Mouse (Mus musculus): ENCODE data around the gene Tox3. TPM values are rescaled to one million over a fixed set of nuclear protein-coding genes. Genes with fewer than 3 reads are reported as not detected.

The Tox3 gene
- total and polyA plus RNA-seq, 3 experiments, result not detected

DNA sequence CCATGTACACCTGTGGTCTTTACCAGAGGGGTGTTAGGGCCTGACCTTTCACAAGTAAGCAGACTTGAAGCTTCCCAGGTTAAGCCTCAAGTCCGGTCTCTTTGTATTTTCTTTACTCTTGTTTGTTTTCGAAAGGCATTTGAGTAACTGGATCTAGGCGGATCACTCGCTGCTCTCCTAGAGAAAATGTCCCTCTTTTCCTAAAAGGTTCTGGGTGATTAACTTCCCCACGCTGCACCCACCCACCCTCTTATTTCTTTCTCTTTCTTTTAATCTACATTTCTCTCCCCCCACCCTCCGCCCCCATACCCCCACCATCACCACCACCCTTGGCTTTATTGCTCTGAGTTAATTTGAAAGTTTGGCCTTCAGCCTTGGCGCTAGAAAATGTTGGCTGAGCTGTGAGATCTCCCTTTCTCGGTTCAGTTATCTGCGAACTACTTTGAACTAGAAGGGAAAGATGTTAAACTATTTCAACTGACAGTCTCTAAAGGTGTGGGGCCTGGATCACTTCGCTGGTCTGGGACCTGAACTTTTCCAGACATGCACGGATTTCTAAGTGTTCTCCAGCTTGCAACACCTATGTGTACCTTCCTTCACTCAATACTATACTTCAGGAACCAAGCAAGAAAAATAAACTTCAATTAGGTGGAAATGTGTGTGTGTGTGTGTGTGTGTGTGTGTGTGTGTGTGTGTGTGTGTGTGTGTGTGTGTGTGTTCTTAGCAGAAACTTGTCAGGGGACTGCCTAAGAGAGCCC is 962 bp upstream of the Tox3 start:
- Histone ChIP-seq H3K27ac (ENCODE audit: insufficient read depth, low read depth) (0 out of 2 replicates have a peak overlapping the region, but pooled peaks have one; percentile 38), H3K4me1 (ENCODE audit: control insufficient read depth in 1 of 2, insufficient read depth in 2 of 2) (peaks cover 0 to 44% of the 10 kb centered on the region in 2 experiments; a peak in 2 of 4 replicates), H3K4me2 (ENCODE audit: insufficient read depth, low read depth, poor library complexity, severe bottlenecking) (no peak overlapping the region), H3K9ac (ENCODE audit: insufficient read depth, low read depth) (no peak overlapping the region), H3K36me3 (replicated peaks in 1 of 2; ENCODE audit: control insufficient read depth in 1 of 2, insufficient read depth in 1 of 2, low read length in 1 of 2) (no peaks in the 10 kb centered on the region), H3K9me3 (replicated peaks; ENCODE audit: low read length) (peaks cover 8% of the 10 kb centered on the region), H3K79me2 (replicated peaks; ENCODE audit: control insufficient read depth, extremely low read depth, insufficient read depth, poor library complexity, severe bottlenecking) (no peaks in the 10 kb centered on the region), H3K27me3 (replicated peaks) (no peaks in the 10 kb centered on the region), H3K4me3 (replicated peaks in 1 of 3; ENCODE audit: low read depth in 2 of 3, low read length in 2 of 3, poor library complexity in 1 of 3) (no peak overlapping the region)
- in situ Hi-C loops (cut with MboI; ENCODE audit: low pct_ligation_motif_present, low pct_unique_long_range_greater_than_20kb, low sequenced_read_pairs) (no loop called here), dilution Hi-C loops (cut with MboI; ENCODE audit: extremely low pct_ligation_motif_present, extremely low pct_unique_long_range_greater_than_20kb, low sequenced_read_pairs) (no loop called here)
- DNase-seq (ENCODE audit: extremely low read depth), result no peak
- TF ChIP-seq GABPA (IDR thresholded peaks at IDR 0.05; ENCODE audit: insufficient replicate concordance, low read depth, low read length) (no peak), SIN3A (IDR thresholded peaks at IDR 0.05; ENCODE audit: low read length) (no peak), MXI1 (IDR thresholded peaks at IDR 0.05; ENCODE audit: low read depth, low read length) (no peak), MAX (IDR thresholded peaks at IDR 0.05; ENCODE audit: low read length) (no peak), HCFC1 (IDR thresholded peaks at IDR 0.05; ENCODE audit: low read depth, low read length) (no peak), SMC3 (IDR thresholded peaks at IDR 0.05; ENCODE audit: low read depth, low read length) (no peak), ZKSCAN1 (IDR thresholded peaks at IDR 0.05; ENCODE audit: borderline replicate concordance, low read depth, low read length) (no peak), MAZ (IDR thresholded peaks at IDR 0.05; ENCODE audit: low read depth, low read length) (no peak)

DNA sequence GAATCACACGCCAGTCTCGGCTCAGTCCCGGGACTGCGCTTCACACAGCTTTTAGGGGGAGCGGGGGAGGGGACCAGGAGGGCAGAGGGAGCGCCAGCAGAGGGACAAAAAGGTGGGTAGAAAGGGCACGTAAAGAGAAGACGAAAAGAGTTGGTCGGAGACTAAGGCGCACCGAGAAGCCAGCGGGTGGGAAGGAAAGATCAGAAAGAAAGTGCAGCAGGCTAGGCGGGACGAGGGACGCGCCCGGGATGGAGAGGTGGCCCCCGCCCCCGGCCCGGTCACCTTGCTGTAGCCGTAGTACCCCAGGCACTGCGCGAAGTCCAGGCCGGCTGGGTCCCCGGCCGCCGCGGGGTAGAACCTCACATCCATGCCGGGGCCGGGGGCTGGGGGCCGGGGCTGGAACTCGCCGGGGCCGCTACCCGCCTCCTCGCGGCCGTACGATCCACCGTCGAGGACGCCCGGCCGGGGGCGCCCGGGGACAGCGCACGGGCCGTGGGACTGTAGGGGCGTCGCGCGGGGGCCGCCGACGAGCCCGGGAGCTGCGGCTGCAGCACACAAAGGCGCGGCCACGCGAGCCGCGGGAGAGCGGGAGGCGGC is 464 bp downstream of the Tox3 start:
- Histone ChIP-seq H3K4me3 (replicated peaks in 1 of 3; ENCODE audit: low read depth in 2 of 3, low read length in 2 of 3, poor library complexity in 1 of 3) (no peak overlapping the region), H3K27ac (ENCODE audit: insufficient read depth, low read depth) (no peak overlapping the region), H3K79me2 (replicated peaks; ENCODE audit: control insufficient read depth, extremely low read depth, insufficient read depth, poor library complexity, severe bottlenecking) (no peaks in the 10 kb centered on the region), H3K36me3 (replicated peaks in 1 of 2; ENCODE audit: control insufficient read depth in 1 of 2, insufficient read depth in 1 of 2, low read length in 1 of 2) (no peaks in the 10 kb centered on the region), H3K27me3 (replicated peaks) (no peaks in the 10 kb centered on the region), H3K9ac (ENCODE audit: insufficient read depth, low read depth) (no peak overlapping the region), H3K4me1 (ENCODE audit: control insufficient read depth in 1 of 2, insufficient read depth in 2 of 2) (peaks cover 0 to 33% of the 10 kb centered on the region in 2 experiments; a peak in 2 of 4 replicates), H3K9me3 (replicated peaks; ENCODE audit: low read length) (peaks cover 8% of the 10 kb centered on the region), H3K4me2 (ENCODE audit: insufficient read depth, low read depth, poor library complexity, severe bottlenecking) (no peak overlapping the region)
- TF ChIP-seq USF2 (conservative IDR thresholded peaks at IDR 0.05; ENCODE audit: low read depth, low read length) (no peak), MYC (IDR thresholded peaks at IDR 0.05; ENCODE audit: low read depth, low read length) (no peak), CTCF (conservative IDR thresholded peaks at IDR 0.05 in 1 of 2, IDR thresholded peaks at IDR 0.05 in 1 of 2; ENCODE audit: low read depth in 2 of 2, low read length in 2 of 2) (no peak), GABPA (IDR thresholded peaks at IDR 0.05; ENCODE audit: insufficient replicate concordance, low read depth, low read length) (no peak), RCOR1 (conservative IDR thresholded peaks at IDR 0.05; ENCODE audit: low read depth, low read length) (no peak), PAX5 (IDR thresholded peaks at IDR 0.05; ENCODE audit: low read length) (no peak), MAX (IDR thresholded peaks at IDR 0.05; ENCODE audit: low read length) (no peak), RAD21 (IDR thresholded peaks at IDR 0.05; ENCODE audit: low read depth, low read length) (no peak), ZC3H11A (IDR thresholded peaks at IDR 0.05; ENCODE audit: low read depth, low read length) (no peak), BHLHE40 (IDR thresholded peaks at IDR 0.05; ENCODE audit: low read depth, low read length) (no peak), SIN3A (IDR thresholded peaks at IDR 0.05; ENCODE audit: low read length) (no peak), TCF12 (IDR thresholded peaks at IDR 0.05; ENCODE audit: low read depth, low read length) (no peak), USF1 (IDR thresholded peaks at IDR 0.05; ENCODE audit: low read depth, low read length) (no peak), NELFE (IDR thresholded peaks at IDR 0.05; ENCODE audit: low read depth, low read length) (no peak)
- in situ Hi-C loops (cut with MboI; ENCODE audit: low pct_ligation_motif_present, low pct_unique_long_range_greater_than_20kb, low sequenced_read_pairs), result no loop called here
- dilution Hi-C loops (cut with MboI; ENCODE audit: extremely low pct_ligation_motif_present, extremely low pct_unique_long_range_greater_than_20kb, low sequenced_read_pairs), result no loop called here
- no peak for DNase-seq (ENCODE audit: extremely low read depth)
